Mouse (Mus musculus) hindbrain, embryonic 13.5 days (tissue): Measurements from ENCODE around the gene Gm8246. TPM values are rescaled to one million over a fixed set of nuclear protein-coding genes. Genes with fewer than 3 reads are reported as not detected.
"Not testable (repeated sequence)": the region's sequence is repeated elsewhere in the genome, so short reads cannot be mapped to it uniquely, and the experiment has no call there.

Experiments used
- ATAC-seq: fragments of 200-750 bp; cut with Nextera tagmentation; 2 replicates; pipeline ENCODE4 v1.8.0; 2017; ENCODE audit warnings: moderate TSS enrichment; ENCODE audit not compliant: low FRiP score
- H3K27ac ChIP-seq: fragments of 300-500 bp; sonication (generic); 2 replicates; pipeline ENCODE4 v1.5.1; 2015; ENCODE audit warnings: inconsistent platforms, mild to moderate bottlenecking, moderate library complexity
- H3K27me3 ChIP-seq: fragments of 300-500 bp; sonication (generic); 2 replicates; pipeline ENCODE4 v1.6.1; 2015; ENCODE audit warnings: mild to moderate bottlenecking, inconsistent platforms
- H3K36me3 ChIP-seq: fragments of 300-500 bp; sonication (generic); 2 replicates; pipeline ENCODE4 v1.6.1; 2015; ENCODE audit warnings: mild to moderate bottlenecking, inconsistent platforms
- H3K4me1 ChIP-seq: fragments of 300-500 bp; sonication (generic); replicated peaks from 2 replicates; pipeline ENCODE4 v1.6.1; 2015; ENCODE audit warnings: inconsistent platforms
- H3K4me2 ChIP-seq: fragments of 300-500 bp; sonication (generic); 2 replicates; pipeline ENCODE4 v1.6.1; 2015; ENCODE audit warnings: inconsistent platforms, mild to moderate bottlenecking, moderate library complexity
- H3K4me3 ChIP-seq: fragments of 300-500 bp; sonication (generic); 2 replicates; pipeline ENCODE4 v1.5.1; 2015; ENCODE audit warnings: mild to moderate bottlenecking, inconsistent platforms
- H3K9ac ChIP-seq: fragments of 300-500 bp; sonication (generic); 2 replicates; pipeline ENCODE4 v1.6.1; 2015; ENCODE audit warnings: mild to moderate bottlenecking, inconsistent platforms
- H3K9me3 ChIP-seq: fragments of 300-500 bp; sonication (generic); 2 replicates; pipeline ENCODE4 v1.6.1; 2016; ENCODE audit warnings: inconsistent platforms
- WGBS: fragments of 180-500 bp; shearing (Covaris S2); methylation state at CpG from one replicate; pipeline ENCODE4 v1.1.7; 2015; 5-methylcytosine and 5-hydroxymethylcytosine counted together
- polyA plus RNA-seq: library from polyadenylated mRNA; unstranded; fragments of >200 nt; fragmentation: Nextera tagmentation; extraction: Ambion mirVana; gene quantifications from 2 replicates; pipeline ENCODE4 v1.2.1, GENCODE M21; 2015

Gm8246 gene
- not detected in 2 replicates for polyA plus RNA-seq

- not testable (repeated sequence) for H3K9ac ChIP-seq, H3K27ac ChIP-seq, H3K4me3 ChIP-seq, H3K27me3 ChIP-seq, H3K4me2 ChIP-seq, H3K4me1 ChIP-seq, H3K36me3 ChIP-seq, H3K9me3 ChIP-seq, ATAC-seq
- no CpG with 5 or more reads among the region's 3 CpGs for WGBS
These were observed at the start of gene Gm8246 for GRCm38 (mm10) chr14:5477730-5478129. Gene Gm8246, minus strand, starts transcription at chr14:5477830.

- not testable (repeated sequence) for H3K4me1 ChIP-seq, H3K36me3 ChIP-seq, H3K27ac ChIP-seq, H3K9me3 ChIP-seq, H3K9ac ChIP-seq, H3K27me3 ChIP-seq, ATAC-seq, H3K4me3 ChIP-seq, H3K4me2 ChIP-seq
- no CpG with 5 or more reads among the region's 35 CpGs for WGBS
These were observed 23.7 kb upstream of the Gm8246 start, which contains the start of gene Gm3488 for GRCm38 (mm10) chr14:5501374-5501773. Gene Gm3488, plus strand, starts transcription at chr14:5501674.

GRCm38 (mm10) chr14:5483907-5484306 lies 6.3 kb upstream of the Gm8246 start, which contains the start of gene Gm3187:
Gene Gm3187, plus strand, starts transcription at chr14:5484207.
- H3K27me3 ChIP-seq, H3K4me2 ChIP-seq, H3K4me1 ChIP-seq, H3K27ac ChIP-seq, ATAC-seq, H3K9ac ChIP-seq, H3K36me3 ChIP-seq, H3K9me3 ChIP-seq, H3K4me3 ChIP-seq: not testable (repeated sequence)
- WGBS: 80% methylated on average over 5 of the region's 5 CpGs

- not testable (repeated sequence) for H3K4me3 ChIP-seq, H3K4me1 ChIP-seq, H3K27me3 ChIP-seq, H3K4me2 ChIP-seq, H3K36me3 ChIP-seq, H3K9ac ChIP-seq, H3K27ac ChIP-seq, H3K9me3 ChIP-seq
- peak; percentile 61; the same call in 1 of the 2 replicates for ATAC-seq
- WGBS: no CpG with 5 or more reads among the region's 19 CpGs
These were observed 17.2 kb downstream of the Gm8246 start for GRCm38 (mm10) chr14:5460469-5460868.

GRCm38 (mm10) chr14:5455367-5455766 lies 22.3 kb downstream of the Gm8246 start, which contains the start of gene Gm3194:
Gene Gm3194, minus strand, starts transcription at chr14:5455467.
- H3K4me1 ChIP-seq, H3K27me3 ChIP-seq, H3K36me3 ChIP-seq, H3K9ac ChIP-seq, H3K4me3 ChIP-seq, H3K9me3 ChIP-seq, H3K27ac ChIP-seq, H3K4me2 ChIP-seq, ATAC-seq: not testable (repeated sequence)
- WGBS: no CpG with 5 or more reads among the region's 3 CpGs

Other genes starting within 250 kb of the Gm8246 start
- not detected in 2 replicates for gene Gm3526, start 217.2 kb downstream of the Gm8246 start, polyA plus RNA-seq
- not detected in 2 replicates for gene Gm3542, start 142.9 kb downstream of the Gm8246 start, polyA plus RNA-seq
- gene Gm3500, start 88.8 kb downstream of the Gm8246 start, polyA plus RNA-seq: 1.4 and 1.6 TPM in 2 replicates
- gene Gm3194, start 22.4 kb downstream of the Gm8246 start, polyA plus RNA-seq: 2.8 and 3.2 TPM in 2 replicates
- not detected in 2 replicates for gene Gm3187, start 6.4 kb upstream of the Gm8246 start, polyA plus RNA-seq
- gene Gm3488, start 23.8 kb upstream of the Gm8246 start, polyA plus RNA-seq: 11.8 and 12.0 TPM in 2 replicates
- gene Gm3532, start 60.7 kb upstream of the Gm8246 start, polyA plus RNA-seq: not detected in 2 replicates
- gene Gm8265, start 155.2 kb upstream of the Gm8246 start, polyA plus RNA-seq: not detected in 2 replicates
- not detected in 2 replicates for gene Gm9603, start 209.6 kb upstream of the Gm8246 start, polyA plus RNA-seq